Mouse (Mus musculus) urinary bladder, adult 2 months (tissue): ENCODE measurements around the gene Samd10. TPM values are rescaled to one million over a fixed set of nuclear protein-coding genes. Genes with fewer than 3 reads are reported as not detected.

Source experiments
- DNase-seq: peaks from one replicate; pipeline ENCODE4 v3.0.0; 2022; ENCODE audit warnings: low spot score
- polyA plus RNA-seq: library from polyadenylated mRNA; depleted of rRNA; stranded (reverse); fragments of >200 nt; gene quantifications from 2 replicates; pipeline ENCODE4 v1.2.3, GENCODE M21; 2012; rRNA removed

Samd10 gene
- 14.7 and 20.2 TPM in 2 replicates for polyA plus RNA-seq

DNA sequence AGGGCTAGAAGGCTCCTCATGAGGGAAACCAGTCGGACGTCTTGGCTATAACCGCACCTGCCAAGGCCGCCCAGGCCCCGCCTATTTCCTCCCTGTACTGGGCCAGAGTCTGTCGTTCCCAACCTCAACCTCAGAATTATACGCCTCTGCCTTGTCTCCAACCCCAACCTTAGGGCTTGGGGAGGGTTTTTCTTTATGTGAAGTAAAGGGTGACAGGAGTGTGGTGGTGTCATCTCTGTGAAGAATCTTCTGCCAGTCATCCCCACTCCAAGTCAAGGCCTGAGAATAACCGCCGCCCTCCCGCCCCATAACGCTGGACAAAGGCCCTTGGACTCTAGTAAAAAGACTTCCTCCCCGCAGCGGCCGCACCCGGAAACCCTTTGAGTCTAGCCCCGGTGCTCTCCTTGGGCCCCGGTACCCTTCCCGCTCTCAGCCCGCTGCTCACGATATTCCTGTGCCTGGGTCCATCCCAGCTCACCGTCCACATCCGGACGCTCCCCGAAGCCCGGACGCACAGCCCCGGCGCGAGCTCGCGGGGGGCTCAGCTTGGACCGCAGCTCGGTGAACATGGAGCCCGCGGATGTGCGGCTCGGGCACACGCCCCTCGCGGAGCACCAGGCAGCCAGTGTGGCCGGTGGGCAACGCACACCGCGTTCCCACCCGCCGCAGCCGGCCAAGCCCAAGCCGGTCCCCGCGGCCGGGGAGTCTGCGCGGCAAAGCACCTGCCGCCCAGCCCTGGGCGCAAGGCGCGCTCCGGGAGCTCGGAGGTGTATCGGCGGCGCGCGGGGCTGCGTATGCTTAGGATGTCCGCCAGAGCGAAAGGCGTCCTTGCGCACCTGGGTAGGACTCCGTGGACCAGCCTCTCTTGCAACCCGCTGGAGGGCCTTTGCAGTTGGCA lies at the start of gene Samd10:
Gene Samd10, minus strand, starts transcription at position 759 of the 898 bp plus-strand sequence.
- DNase-seq = peak; percentile 67

DNA sequence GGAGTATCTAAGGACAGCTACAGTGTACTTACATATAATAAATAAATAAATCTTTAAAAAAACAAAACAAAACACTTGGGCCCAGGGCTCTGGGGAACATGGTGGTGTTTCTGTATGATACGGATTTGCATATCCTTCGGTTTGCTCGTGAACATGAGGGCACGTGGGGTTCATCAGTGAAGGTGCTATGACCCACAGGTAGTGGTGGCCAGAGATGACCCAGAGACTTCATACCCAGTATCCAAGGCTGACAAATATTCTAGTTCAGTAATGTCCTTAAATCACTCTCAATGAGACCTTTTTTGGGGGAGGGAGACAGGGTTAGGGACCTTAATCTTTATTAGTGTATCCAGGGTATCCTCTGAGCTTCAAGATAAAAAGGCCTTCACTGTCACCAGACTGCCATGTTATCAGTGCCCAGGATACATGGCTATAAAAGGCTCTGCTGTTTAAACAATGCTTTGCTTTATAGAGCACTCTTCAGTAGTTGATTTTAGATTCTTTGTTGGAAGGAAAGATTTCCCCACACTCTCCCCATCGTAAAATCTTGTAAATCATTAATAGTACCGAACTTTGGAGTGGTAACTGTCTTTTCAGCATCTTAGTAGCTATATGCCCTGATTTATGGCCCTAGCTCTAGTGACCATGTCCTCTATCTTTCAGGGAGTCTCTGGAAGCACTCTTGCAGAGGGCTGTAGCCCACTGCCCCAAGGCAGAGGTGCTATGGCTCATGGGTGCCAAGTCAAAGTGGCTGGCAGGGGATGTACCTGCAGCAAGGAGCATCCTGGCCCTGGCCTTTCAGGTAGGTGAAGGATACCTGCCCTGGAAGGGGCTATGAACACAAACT lies 47.8 kb upstream of the Samd10 start:
- no peak for DNase-seq

DNA sequence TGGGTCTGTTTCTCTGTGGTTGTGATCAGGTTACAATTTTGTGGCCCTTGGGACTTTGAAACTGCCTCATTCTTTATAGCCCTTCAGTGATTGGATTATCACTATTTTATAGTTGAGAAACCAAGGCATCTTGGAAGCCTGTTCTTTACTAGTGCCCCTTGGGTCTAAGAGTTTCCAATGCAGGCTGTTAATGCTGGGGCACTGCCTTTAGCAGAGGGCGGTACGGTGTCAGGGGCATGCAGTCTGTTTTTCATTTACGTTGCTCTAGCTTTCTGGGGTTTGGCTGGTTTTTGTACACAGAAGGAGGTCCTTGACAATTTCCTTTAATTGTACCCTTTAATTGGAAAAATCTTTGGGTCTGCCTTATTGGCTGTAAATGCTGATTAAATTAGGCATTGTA lies 46.7 kb upstream of the Samd10 start:
- no peak for DNase-seq

DNA sequence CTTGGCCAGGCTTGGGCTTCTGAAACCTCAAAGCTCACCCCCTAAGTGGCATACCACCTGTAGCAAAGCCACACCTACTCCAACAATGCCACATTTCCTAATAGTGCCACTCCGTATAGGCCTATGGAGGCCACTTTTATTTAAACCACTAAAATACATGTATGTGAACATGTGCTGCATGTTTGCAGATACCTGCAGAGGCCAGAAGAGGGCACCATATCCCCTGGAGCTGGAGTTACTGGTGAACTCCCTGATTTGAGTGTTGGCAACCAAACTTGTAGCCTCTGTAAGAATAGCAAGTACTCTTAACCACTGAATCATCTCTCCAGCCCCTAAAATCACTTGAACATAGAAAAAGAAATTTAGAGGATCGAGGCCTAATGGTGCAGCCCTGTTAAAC lies 45.3 kb upstream of the Samd10 start:
- no peak for DNase-seq

DNA sequence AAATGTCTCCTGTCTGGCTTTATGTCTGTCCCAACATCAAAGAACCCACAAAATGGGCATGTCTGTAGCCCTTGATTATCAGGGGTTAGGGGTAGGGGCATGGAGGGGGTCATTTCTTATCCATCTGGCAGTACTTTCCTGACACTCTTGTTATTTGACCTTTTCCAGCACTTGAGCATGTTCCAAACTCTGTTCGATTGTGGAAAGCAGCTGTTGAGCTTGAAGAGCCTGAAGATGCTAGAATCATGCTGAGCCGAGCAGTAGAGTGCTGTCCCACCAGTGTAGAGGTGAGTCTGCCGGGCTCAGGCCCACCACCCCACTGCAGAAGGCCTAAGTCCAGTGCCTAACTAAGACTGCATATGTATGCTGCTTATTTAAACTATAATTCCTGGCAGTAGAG lies 36.9 kb upstream of the Samd10 start:
- no peak for DNase-seq

DNA sequence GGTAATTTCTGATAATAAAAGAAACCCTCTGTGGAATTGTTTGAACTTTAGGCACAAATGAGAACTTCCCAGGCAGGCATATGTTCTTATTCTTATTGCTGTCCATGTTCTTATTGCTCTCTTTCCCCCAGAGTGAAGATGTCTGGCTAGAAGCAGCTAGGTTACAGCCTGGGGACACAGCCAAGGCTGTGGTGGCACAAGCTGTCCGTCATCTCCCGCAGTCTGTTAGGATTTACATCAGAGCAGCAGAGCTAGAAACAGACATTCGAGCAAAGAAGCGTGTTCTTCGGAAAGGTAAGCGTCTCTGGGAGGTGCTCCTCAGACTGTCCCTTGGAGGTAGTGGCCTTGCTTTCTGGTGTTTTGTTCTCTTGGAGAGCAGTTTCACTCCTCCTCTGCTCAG lies 33.6 kb upstream of the Samd10 start:
- DNase-seq = no peak

DNA sequence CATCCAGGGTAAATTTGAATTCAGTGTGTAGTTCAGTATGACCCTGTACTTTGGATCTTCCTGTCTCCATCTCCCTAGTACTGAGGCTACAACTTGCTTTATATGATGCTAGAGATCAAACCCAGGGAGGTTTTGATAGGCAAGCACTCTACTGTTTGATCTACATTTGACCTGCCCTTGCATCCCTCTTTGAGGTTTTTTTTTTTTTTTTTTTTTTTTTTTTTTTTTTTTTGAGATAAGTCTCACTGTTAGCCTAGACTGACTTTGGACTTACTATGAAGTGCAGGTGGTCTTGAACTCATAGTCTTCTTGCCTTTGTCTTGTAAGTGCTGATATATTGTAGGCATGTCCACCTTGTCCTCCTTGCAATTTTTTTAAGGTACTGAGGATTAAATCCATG lies 29.5 kb upstream of the Samd10 start:
- no peak for DNase-seq

DNA sequence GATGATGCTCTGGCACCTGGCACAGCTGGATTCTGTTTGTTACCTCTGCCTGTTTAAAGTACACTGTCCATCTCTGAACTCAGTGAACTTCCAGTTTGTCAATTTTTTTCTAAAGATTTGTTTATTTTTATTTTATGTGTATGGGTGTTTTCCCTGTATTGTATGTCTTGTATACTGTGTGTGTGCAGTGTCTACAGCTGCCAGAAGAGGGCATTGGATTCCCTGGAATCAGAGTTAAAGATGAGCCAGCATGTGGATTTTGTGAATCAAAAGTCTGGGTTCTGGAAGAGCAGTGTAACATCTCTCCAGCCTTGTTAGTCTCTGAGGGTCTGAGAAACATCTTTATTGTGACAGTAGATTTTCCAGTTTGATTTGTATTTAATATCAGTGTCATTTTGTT lies 24.4 kb upstream of the Samd10 start:
- DNase-seq = no peak

DNA sequence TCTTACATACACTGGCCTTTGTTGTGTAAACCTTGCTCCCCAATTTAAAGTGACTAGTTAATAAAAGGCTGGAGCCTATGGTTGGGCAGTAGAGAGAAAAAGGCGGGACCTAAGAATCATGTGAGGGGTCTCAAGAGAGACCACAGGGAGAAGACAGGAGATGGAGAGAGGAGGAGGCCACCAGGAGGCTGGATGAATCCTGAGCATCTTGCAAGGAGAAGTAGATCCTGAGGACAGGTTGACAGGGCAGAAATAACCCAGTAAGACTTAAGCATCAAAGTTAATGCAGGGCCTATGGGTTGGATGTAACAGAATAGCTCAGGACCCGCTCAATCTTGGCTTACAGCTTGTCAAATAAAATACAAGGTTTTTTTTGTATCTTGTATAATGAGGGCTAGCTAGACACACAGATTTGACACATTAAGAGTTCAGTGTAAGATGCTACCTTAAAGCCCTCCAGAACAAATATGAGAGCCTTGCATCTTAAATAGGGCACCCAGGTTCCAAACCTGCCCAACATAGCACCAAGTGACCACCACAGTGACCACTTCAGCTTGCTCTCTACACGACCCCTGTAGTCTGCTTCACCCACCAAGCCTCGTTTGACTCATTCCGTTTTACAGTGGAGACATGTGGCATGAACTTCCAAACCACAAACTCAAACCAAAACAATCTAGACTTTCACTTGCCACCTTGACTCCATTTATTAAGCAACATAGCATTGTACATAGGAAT lies 19.9 kb upstream of the Samd10 start:
- DNase-seq = no peak

DNA sequence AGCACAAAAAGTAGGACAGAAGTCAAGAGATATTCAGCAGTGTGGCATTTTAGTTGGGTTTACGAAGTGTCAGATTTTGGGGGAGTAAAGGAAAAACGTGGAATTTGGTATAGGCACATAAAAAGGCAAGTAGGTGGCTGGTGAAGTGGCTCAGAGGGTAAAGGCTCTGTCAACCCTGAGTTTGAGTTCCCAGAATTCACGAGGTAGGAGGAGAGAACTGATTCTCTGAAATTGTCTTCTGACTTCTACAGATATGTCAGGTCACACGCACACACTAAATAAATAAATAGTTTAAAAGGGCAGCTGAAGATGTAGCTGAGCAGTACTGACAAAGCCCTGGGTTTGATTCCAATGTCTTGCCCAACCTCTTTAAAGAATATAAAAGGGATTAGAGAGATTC lies 3.4 kb upstream of the Samd10 start:
- DNase-seq = no peak

DNA sequence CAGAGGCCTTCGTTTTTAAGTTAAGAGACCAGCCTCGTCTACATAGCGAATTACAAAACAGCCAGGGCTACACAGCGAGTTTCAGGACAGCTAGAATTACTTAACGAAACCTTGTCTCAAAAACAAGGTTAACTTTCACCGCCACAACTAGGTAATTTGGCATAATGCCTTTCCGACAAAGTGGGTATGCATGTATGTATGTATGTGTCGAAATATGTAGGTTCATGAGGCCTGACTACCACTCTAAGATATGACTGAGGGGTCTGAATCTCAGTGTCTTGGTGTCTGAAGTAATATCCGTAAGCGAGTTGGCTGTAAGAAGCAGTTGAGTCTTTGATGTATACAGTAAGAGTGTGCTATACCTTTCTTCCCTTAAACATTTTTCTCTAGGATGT lies 2.7 kb upstream of the Samd10 start:
- DNase-seq = no peak

DNA sequence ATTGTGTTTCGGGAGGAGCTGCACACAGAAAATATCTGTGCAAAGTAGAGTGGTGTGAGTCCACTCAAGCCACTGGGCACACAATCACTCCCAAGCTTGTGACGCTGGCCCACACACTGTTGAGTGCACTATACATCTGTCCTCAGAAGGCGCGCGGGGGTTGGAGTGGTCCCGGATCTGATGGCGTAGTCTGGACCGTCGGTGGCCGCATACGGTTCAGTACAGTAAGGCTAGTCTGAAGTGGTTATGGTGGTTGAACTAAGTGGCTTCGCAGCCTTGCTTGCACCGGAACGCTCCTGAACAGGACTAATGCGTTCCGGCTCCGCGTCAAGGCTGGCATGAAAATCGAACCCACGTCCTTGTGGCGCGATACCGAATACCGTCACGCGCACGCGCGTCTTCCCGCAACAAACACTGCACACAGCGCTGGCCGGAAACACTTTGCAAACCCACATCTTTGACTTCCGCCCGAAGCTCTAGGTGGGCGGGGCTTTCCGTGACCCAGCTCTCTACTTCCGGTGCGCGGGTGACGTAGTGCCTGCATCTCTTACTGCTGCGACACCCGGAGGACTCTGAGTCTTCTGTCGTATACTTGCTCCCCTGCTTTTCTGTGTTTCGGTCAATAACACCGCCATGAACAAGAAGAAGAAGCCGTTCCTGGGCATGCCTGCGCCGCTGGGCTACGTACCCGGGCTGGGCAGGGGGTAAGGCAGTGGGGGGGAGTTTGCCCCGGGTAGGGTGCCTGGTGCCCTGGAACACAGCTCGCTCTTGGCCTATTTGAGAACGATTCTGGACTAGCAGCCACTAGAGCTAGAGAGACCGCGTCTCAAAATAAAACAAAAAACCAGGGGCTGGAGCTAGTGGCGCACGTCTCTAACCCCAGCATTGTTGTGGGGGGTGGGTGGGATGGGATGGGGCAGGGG lies 2.1 kb upstream of the Samd10 start:
- peak; percentile 81 for DNase-seq

DNA sequence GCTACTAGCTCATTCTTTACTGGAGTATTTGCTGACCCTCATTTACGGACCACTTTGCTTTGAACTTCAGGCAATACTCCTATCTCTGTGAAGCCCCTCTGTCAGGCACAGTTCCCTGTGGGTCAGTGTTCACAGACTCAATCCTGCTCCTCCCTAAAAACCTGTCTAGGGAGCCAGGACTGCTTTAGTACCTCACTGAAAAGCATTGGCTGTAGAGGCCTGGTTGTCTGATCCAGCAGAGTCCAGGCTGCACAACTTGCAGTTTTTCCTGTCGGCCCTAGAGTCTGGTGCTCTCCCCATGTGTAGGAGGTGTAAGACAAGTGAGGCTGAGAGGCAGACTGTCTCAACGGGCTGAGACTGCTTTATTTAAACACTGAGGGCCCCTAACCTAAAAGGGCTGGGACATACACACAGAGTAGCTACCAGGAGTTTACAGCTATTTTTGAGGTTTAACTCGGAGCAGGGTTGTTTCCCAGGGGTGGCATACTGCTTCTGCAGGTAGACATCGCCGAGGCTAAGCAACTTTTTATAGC lies 1.3 kb upstream of the Samd10 start:
- no peak for DNase-seq

DNA sequence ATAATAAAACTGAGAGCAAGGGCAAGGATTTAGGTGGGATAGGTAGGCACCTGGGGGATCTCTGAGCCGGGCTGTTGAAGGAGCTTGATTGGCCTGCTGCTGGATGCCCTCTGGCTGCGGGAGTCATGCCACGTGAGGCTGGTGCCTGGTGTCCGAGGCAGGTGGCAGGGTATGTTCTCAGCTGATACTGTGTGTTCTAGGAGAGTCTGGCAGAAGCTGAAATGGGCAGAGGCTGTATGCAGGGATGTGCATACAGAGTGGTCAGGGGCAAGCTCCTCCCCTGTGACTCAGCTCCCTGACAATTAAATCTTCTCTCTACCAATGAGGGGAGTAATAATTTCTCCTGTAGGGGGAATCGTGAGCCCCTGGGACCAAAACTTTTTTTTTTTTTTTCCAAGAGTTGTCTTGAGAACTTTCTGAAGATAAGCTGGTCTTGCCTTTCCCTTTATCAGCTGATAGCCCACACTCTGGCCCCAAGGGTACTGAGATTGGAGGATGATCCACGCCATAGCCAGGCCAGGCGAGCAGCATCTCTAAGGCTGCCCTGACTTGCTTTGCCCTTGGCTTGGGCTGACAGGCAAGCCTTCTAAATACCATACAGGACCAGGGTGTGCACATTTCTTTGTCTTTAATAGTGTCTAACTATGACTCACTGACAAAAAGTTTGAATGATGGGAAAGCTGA lies 1.5 kb downstream of the Samd10 start:
- no peak for DNase-seq

DNA sequence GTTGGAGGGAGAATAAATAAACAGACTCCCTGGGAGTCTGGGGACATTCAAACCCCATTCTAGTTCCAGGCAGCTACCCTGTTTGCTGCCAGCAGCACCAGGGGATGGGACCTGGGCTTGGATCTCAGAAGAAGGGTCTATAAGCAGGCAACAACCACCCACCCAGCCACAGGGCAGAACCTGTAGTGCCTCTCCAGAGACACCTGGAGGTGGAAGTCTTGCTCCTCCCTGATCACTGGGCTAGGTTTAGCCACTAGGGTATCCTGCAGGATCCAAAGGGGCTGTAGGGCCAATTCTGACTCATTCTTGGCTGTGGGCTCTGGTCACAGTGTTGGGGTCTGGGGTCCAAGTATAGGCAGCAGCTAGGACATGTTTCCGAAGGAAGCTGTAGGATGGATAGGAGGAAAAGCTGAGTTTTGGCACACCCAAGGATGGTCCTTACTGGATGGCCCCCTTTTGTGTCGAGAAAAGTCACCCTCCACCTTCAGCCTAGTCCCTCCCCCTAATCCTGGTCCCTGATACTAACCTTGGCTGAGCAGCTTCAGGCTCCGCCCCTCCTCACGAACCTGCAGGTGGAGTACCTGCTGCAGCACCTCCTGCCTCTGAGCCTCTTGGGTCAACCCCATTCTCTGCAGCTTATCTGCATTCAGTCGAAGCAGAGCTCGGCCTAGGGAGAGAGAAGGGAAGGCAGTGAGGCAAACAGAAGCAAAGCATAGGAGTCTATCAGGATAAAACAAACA lies 2.6 kb downstream of the Samd10 start:
- no peak for DNase-seq

DNA sequence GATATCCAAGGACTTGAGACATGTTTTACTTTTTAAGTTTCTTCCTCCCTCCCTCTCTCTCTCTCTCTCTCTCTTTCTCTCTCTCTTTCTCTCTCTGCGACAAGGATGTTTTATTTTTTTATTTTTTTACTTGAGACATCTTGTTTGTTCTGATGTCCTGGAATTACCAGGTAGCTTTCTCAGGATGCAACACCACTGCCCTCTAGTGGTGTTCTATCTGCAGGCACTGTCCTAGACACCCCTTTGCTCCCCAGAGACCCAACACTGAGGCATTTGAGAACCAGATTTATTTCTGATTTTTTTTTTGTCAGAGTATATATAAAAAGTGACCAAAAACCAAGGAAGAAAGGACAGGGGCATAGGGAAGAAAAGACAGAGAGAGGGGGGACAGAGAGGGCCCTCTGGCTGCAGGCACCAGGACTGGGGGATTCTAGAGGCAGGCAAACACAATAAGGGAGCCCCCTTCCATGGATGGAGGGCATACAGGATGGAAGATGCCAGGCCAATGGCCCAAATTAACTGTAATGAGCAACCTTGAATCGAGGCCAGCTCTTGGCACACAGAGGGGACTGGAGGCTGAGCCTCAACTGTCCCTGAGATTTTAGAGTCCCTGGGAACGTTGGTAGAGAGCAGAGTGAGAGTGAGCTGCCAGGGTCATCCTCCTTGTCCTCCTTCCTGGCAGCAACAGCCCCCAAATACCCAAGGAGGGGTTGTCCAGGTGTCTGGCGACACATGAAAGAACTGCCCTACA lies 3.9 kb downstream of the Samd10 start:
- DNase-seq = no peak

DNA sequence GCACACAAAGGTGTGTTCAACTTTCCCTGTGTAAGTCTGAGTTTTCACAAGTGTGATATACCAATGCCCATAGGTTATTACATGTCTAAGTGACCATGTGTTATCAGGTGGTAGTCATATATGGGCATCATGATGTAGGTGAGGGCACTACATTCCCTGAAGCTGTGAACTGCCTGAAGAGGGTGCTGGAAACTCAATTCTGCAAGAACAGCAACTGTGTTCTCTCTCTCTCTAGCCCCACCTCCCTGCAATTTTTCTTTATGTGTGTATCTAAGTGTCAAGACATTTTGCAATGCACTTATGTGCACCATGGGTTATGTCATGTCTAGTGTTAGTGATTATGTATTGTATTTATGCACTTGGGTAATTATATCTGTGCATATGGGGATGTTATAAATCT lies 5.1 kb downstream of the Samd10 start:
- no peak for DNase-seq

DNA sequence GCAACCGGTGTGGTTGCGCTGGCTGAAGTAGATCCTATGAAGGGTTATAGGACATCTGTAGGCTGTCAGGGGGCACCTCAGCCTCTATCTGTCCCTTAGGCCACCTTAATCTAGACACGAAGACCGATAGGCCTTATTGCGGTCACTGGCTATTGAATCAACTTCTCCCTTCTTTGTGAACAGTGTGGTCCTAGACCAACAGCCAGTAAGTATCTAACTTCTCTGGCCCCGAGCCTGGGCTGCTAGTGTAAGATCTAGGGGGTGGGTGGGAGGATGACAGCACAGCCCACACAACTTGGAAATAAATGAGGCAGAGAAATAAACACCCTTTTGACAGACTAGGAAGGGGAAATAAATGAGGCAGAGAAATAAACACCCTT lies 6.0 kb downstream of the Samd10 start:
- DNase-seq = no peak
